Mouse (Mus musculus): Measurements from ENCODE around the gene Trim7. TPM values are rescaled to one million over a fixed set of nuclear protein-coding genes. Genes with fewer than 3 reads are reported as not detected.
"Not testable (repeated sequence)": the region's sequence is repeated elsewhere in the genome, so short reads cannot be mapped to it uniquely, and the experiment has no call there.

Trim7 gene
- polyA plus RNA-seq (2015; fragmentation: Nextera tagmentation; extraction: Ambion mirVana), result 2.3 and 2.5 TPM in 2 replicates

GRCm38 (mm10) chr11:48825979-48826751 lies at the start of gene Trim7, which contains the start of gene Gm12184:
Gene Trim7 (plus strand): TSS chr11:48826140.
Gene Gm12184 (minus strand): TSS chr11:48826655.
- WGBS, result under 1% methylated on average over 56 of the region's 92 CpGs
- H3K9ac ChIP-seq, result not testable (repeated sequence)

GRCm38 (mm10) chr11:48776664-48777063 lies 49.3 kb upstream of the Trim7 start:
- Histone ChIP-seq H3K27ac (no peak overlapping the region), H3K4me2 (no peak overlapping the region), H3K4me1 (0 out of 2 replicates have a peak, but pooled peaks cover 2% of the 10 kb centered on the region), H3K9me3 (no peaks in the 10 kb centered on the region), H3K36me3 (no peaks in the 10 kb centered on the region), H3K4me3 (replicated peaks) (no peak overlapping the region), H3K27me3 (replicated peaks) (no peaks in the 10 kb centered on the region), H3K9ac (no peak overlapping the region)
- WGBS, result 45% methylated on average over 9 of the region's 9 CpGs
- no peak for ATAC-seq (ENCODE audit: insufficient read depth, low FRiP score, low read depth)

More at GRCm38 (mm10) chr11:48825979-48826751, at the start of gene Trim7, which contains the start of gene Gm12184:
- not testable (repeated sequence) for H3K36me3 ChIP-seq, H3K9me3 ChIP-seq
- H3K4me2 ChIP-seq, result peak within 1 kb of the TSS; percentile 74
- peak within 1 kb of the TSS; percentile 47 for H3K4me3 ChIP-seq (replicated peaks)
- peak within 1 kb of the TSS; percentile 40; the same call in 1 of the 2 replicates for H3K27ac ChIP-seq
- H3K27me3 ChIP-seq (replicated peaks), result peaks cover 10% of the 10 kb centered on the region; the same call in 1 of the 2 replicates
- ATAC-seq (ENCODE audit: insufficient read depth, low FRiP score, low read depth), result peak; percentile 84
- peaks cover 12% of the 10 kb centered on the region for H3K4me1 ChIP-seq

- 0 out of 2 replicates have a peak, but pooled peaks cover 2% of the 10 kb centered on the region for H3K4me1 ChIP-seq
- H3K9ac ChIP-seq, result no peak overlapping the region
- H3K36me3 ChIP-seq, result no peaks in the 10 kb centered on the region
- no peaks in the 10 kb centered on the region for H3K9me3 ChIP-seq
- no peak overlapping the region for H3K27ac ChIP-seq
- no peak for ATAC-seq (ENCODE audit: insufficient read depth, low FRiP score, low read depth)
- H3K4me2 ChIP-seq, result no peak overlapping the region
- no peaks in the 10 kb centered on the region for H3K27me3 ChIP-seq (replicated peaks)
- H3K4me3 ChIP-seq (replicated peaks), result no peak overlapping the region
- WGBS, result 80% methylated on average over 9 of the region's 9 CpGs
Measured at GRCm38 (mm10) chr11:48777303-48777702, 48.6 kb upstream of the Trim7 start.

GRCm38 (mm10) chr11:48779450-48779849 lies 46.5 kb upstream of the Trim7 start:
- no peak overlapping the region for H3K4me2 ChIP-seq

GRCm38 (mm10) chr11:48782243-48782642 lies 43.7 kb upstream of the Trim7 start:
- Histone ChIP-seq H3K27ac (no peak overlapping the region), H3K9me3 (no peaks in the 10 kb centered on the region), H3K36me3 (no peaks in the 10 kb centered on the region), H3K9ac (no peak overlapping the region), H3K4me1 (no peaks in the 10 kb centered on the region), H3K27me3 (replicated peaks) (no peaks in the 10 kb centered on the region), H3K4me3 (replicated peaks) (no peak overlapping the region), H3K4me2 (no peak overlapping the region)
- 80% methylated on average over 4 of the region's 4 CpGs for WGBS
- no peak for ATAC-seq (ENCODE audit: insufficient read depth, low FRiP score, low read depth)

More at GRCm38 (mm10) chr11:48779450-48779849, 46.5 kb upstream of the Trim7 start:
- no peak overlapping the region for H3K27ac ChIP-seq
- no peaks in the 10 kb centered on the region for H3K36me3 ChIP-seq
- H3K9ac ChIP-seq, result no peak overlapping the region
- H3K9me3 ChIP-seq, result no peaks in the 10 kb centered on the region
- WGBS, result 37% methylated on average over 7 of the region's 7 CpGs
- no peak for ATAC-seq (ENCODE audit: insufficient read depth, low FRiP score, low read depth)
- no peak overlapping the region for H3K4me3 ChIP-seq (replicated peaks)
- H3K4me1 ChIP-seq, result 0 out of 2 replicates have a peak, but pooled peaks cover 2% of the 10 kb centered on the region
- no peaks in the 10 kb centered on the region for H3K27me3 ChIP-seq (replicated peaks)

- H3K9me3 ChIP-seq, result no peaks in the 10 kb centered on the region
Measured at GRCm38 (mm10) chr11:48787455-48788211, 38.3 kb upstream of the Trim7 start.

GRCm38 (mm10) chr11:48788311-48789089 lies 37.4 kb upstream of the Trim7 start:
- Histone ChIP-seq H3K4me1 (peaks cover 3% of the 10 kb centered on the region; the same call in 1 of the 2 replicates), H3K27me3 (replicated peaks) (no peaks in the 10 kb centered on the region), H3K27ac (no peak overlapping the region), H3K4me3 (replicated peaks) (peak overlapping the region; percentile 41), H3K9me3 (no peaks in the 10 kb centered on the region), H3K4me2 (peak overlapping the region; percentile 63), H3K36me3 (no peaks in the 10 kb centered on the region), H3K9ac (no peak overlapping the region)
- ATAC-seq (ENCODE audit: insufficient read depth, low FRiP score, low read depth), result peak; percentile 48; the same call in 1 of the 2 replicates
- 9% methylated on average over 16 of the region's 16 CpGs for WGBS

More at GRCm38 (mm10) chr11:48787455-48788211, 38.3 kb upstream of the Trim7 start:
- peak overlapping the region; percentile 63 for H3K4me2 ChIP-seq
- peaks cover 3% of the 10 kb centered on the region; the same call in 1 of the 2 replicates for H3K4me1 ChIP-seq
- peak; percentile 75; the same call in 1 of the 2 replicates for ATAC-seq (ENCODE audit: insufficient read depth, low FRiP score, low read depth)
- peak overlapping the region; percentile 41 for H3K4me3 ChIP-seq (replicated peaks)
- H3K9ac ChIP-seq, result no peak overlapping the region
- WGBS, result 46% methylated on average over 10 of the region's 10 CpGs
- no peaks in the 10 kb centered on the region for H3K36me3 ChIP-seq
- H3K27me3 ChIP-seq (replicated peaks), result no peaks in the 10 kb centered on the region
- H3K27ac ChIP-seq, result no peak overlapping the region

- no peak overlapping the region for H3K4me2 ChIP-seq
- H3K9ac ChIP-seq, result no peak overlapping the region
- WGBS, result 81% methylated on average over 5 of the region's 5 CpGs
- no peak overlapping the region for H3K27ac ChIP-seq
- H3K4me1 ChIP-seq, result peaks cover 3% of the 10 kb centered on the region; the same call in 1 of the 2 replicates
- H3K27me3 ChIP-seq (replicated peaks), result no peaks in the 10 kb centered on the region
- no peaks in the 10 kb centered on the region for H3K36me3 ChIP-seq
- no peak overlapping the region for H3K4me3 ChIP-seq (replicated peaks)
- ATAC-seq (ENCODE audit: insufficient read depth, low FRiP score, low read depth), result no peak
- H3K9me3 ChIP-seq, result no peaks in the 10 kb centered on the region
Measured at GRCm38 (mm10) chr11:48789215-48789614, 36.7 kb upstream of the Trim7 start.

GRCm38 (mm10) chr11:48789973-48790823 lies 35.7 kb upstream of the Trim7 start:
- no peaks in the 10 kb centered on the region for H3K27me3 ChIP-seq (replicated peaks)
- H3K4me2 ChIP-seq, result peak overlapping the region; percentile 44
- H3K4me3 ChIP-seq (replicated peaks), result peak overlapping the region; percentile 19; the same call in 1 of the 2 replicates
- no peak overlapping the region for H3K9ac ChIP-seq
- no peaks in the 10 kb centered on the region for H3K36me3 ChIP-seq
- WGBS, result 15% methylated on average over 20 of the region's 20 CpGs
- peak; percentile 35; the same call in 1 of the 2 replicates for ATAC-seq (ENCODE audit: insufficient read depth, low FRiP score, low read depth)
- H3K4me1 ChIP-seq, result peaks cover 3% of the 10 kb centered on the region; the same call in 1 of the 2 replicates
- no peak overlapping the region for H3K27ac ChIP-seq
- no peaks in the 10 kb centered on the region for H3K9me3 ChIP-seq

- Histone ChIP-seq H3K9me3 (no peaks in the 10 kb centered on the region), H3K36me3 (no peaks in the 10 kb centered on the region), H3K4me2 (0 out of 2 replicates have a peak overlapping the region, but pooled peaks have one; percentile 13), H3K4me3 (replicated peaks) (no peak overlapping the region), H3K9ac (no peak overlapping the region), H3K4me1 (peaks cover 3% of the 10 kb centered on the region; the same call in 1 of the 2 replicates), H3K27ac (no peak overlapping the region), H3K27me3 (replicated peaks) (no peaks in the 10 kb centered on the region)
- no peak for ATAC-seq (ENCODE audit: insufficient read depth, low FRiP score, low read depth)
- WGBS, result 45% methylated on average over 8 of the region's 8 CpGs
Measured at GRCm38 (mm10) chr11:48790946-48791345, 35.0 kb upstream of the Trim7 start.
